In genomic region chr2:12984901-12985732, GRCm38 (mm10) we compare ENCODE assay signal across 22 mouse cellular contexts. TPM values are rescaled to one million over a fixed set of nuclear protein-coding genes. Genes with fewer than 3 reads are reported as not detected.
DNase-seq lines count a peak whose midpoint lies in the region; ATAC-seq and TF ChIP-seq lines count a peak whose summit lies in the region.
"Had no signal": no experiment of that assay in that cellular context is flagged by ENCODE, and none has a peak within 500 bp of the region (broad histone marks: within the 10 kb centered on the region; RNA-seq: fewer than 3 reads in every experiment).

No protein-coding gene starts in this region.

- 56% methylated on average over 4 of the region's 4 CpGs for WGBS in hindbrain, postnatal 0 days
- WGBS in hindbrain, embryonic 10.5 days = 64% methylated on average over 4 of the region's 4 CpGs
- WGBS in forebrain, postnatal 0 days = 39% methylated on average over 4 of the region's 4 CpGs

- no peaks in the 10 kb centered on the region for H3K27me3 ChIP-seq in hindbrain, postnatal 0 days (ENCODE audit: insufficient read depth, low read length)
- no peaks in the 10 kb centered on the region for H3K27me3 ChIP-seq in hindbrain, embryonic 10.5 days (ENCODE audit: insufficient read depth, poor library complexity, severe bottlenecking)
- no peaks in the 10 kb centered on the region for H3K27me3 ChIP-seq in forebrain, postnatal 0 days (ENCODE audit: insufficient read depth, low read length)
- H3K27me3 ChIP-seq: embryonic facial prominence, embryonic 12.5 days; hindbrain, embryonic 13.5 days; limb, embryonic 13.5 days; liver, embryonic 15.5 days; midbrain, embryonic 12.5 days; neural tube, embryonic 12.5 days had no signal

- no peaks in the 10 kb centered on the region for H3K36me3 ChIP-seq in hindbrain, postnatal 0 days (ENCODE audit: insufficient read depth, low read length)
- H3K36me3 ChIP-seq in hindbrain, embryonic 10.5 days = no peaks in the 10 kb centered on the region
- H3K36me3 ChIP-seq in forebrain, postnatal 0 days (ENCODE audit: insufficient read depth) = no peaks in the 10 kb centered on the region
- H3K36me3 ChIP-seq: embryonic facial prominence, embryonic 12.5 days; hindbrain, embryonic 13.5 days; limb, embryonic 13.5 days; midbrain, embryonic 12.5 days; neural tube, embryonic 12.5 days had no signal

- no peak overlapping the region for H3K27ac ChIP-seq in hindbrain, postnatal 0 days
- H3K27ac ChIP-seq in hindbrain, embryonic 10.5 days = no peak overlapping the region
- no peak overlapping the region for H3K27ac ChIP-seq in forebrain, postnatal 0 days (ENCODE audit: low read depth, low read length)
- H3K27ac ChIP-seq: embryonic facial prominence, embryonic 12.5 days; heart, embryonic 10.5 days; hindbrain, embryonic 13.5 days; limb, embryonic 13.5 days; liver, embryonic 15.5 days; midbrain, embryonic 12.5 days; neural tube, embryonic 12.5 days had no signal

- no peak for TF ChIP-seq CTCF in hindbrain, postnatal 0 days (IDR thresholded peaks at IDR 0.05; ENCODE audit: low read depth)
- no peak for TF ChIP-seq CTCF in brain, embryonic 14.5 days (IDR thresholded peaks at IDR 0.05; ENCODE audit: borderline replicate concordance, extremely low read depth, insufficient read depth, insufficient read length)
- TF ChIP-seq CTCF in forebrain, postnatal 0 days (IDR thresholded peaks at IDR 0.05; ENCODE audit: low read depth) = no peak

- no peak for TF ChIP-seq POLR2A in brain, embryonic 14.5 days (IDR thresholded peaks at IDR 0.05; ENCODE audit: borderline replicate concordance, extremely low read depth, insufficient read depth, insufficient read length, poor library complexity, severe bottlenecking)

- no peaks in the 10 kb centered on the region for H3K9me3 ChIP-seq in hindbrain, postnatal 0 days (ENCODE audit: low read length)
- H3K9me3 ChIP-seq in hindbrain, embryonic 10.5 days = no peaks in the 10 kb centered on the region
- no peaks in the 10 kb centered on the region for H3K9me3 ChIP-seq in forebrain, postnatal 0 days (ENCODE audit: low read length)
- H3K9me3 ChIP-seq: embryonic facial prominence, embryonic 12.5 days; heart, embryonic 10.5 days; hindbrain, embryonic 13.5 days; limb, embryonic 13.5 days; liver, embryonic 15.5 days; midbrain, embryonic 12.5 days; neural tube, embryonic 12.5 days had no signal

- H3K4me1 ChIP-seq in hindbrain, postnatal 0 days (ENCODE audit: insufficient read depth, low read length) = no peaks in the 10 kb centered on the region
- H3K4me1 ChIP-seq in hindbrain, embryonic 10.5 days (replicated peaks) = 0 out of 2 replicates have a peak, but pooled peaks cover 8% of the 10 kb centered on the region
- no peaks in the 10 kb centered on the region for H3K4me1 ChIP-seq in forebrain, postnatal 0 days (ENCODE audit: insufficient read depth)
- H3K4me1 ChIP-seq: embryonic facial prominence, embryonic 12.5 days; heart, embryonic 10.5 days; hindbrain, embryonic 13.5 days; limb, embryonic 13.5 days; liver, embryonic 15.5 days; midbrain, embryonic 12.5 days; neural tube, embryonic 12.5 days had no signal

- H3K4me2 ChIP-seq in hindbrain, postnatal 0 days (ENCODE audit: low read depth, low read length) = no peak overlapping the region
- no peak overlapping the region for H3K4me2 ChIP-seq in forebrain, postnatal 0 days (ENCODE audit: low read depth)
- H3K4me2 ChIP-seq: embryonic facial prominence, embryonic 12.5 days; hindbrain, embryonic 13.5 days; limb, embryonic 13.5 days; liver, embryonic 15.5 days; midbrain, embryonic 12.5 days; neural tube, embryonic 12.5 days had no signal

- H3K4me3 ChIP-seq in hindbrain, postnatal 0 days (ENCODE audit: low read length) = no peak overlapping the region
- H3K4me3 ChIP-seq in hindbrain, embryonic 10.5 days = no peak overlapping the region
- no peak overlapping the region for H3K4me3 ChIP-seq in forebrain, postnatal 0 days (ENCODE audit: low read depth, low read length)
- H3K4me3 ChIP-seq: embryonic facial prominence, embryonic 12.5 days; heart, embryonic 10.5 days; hindbrain, embryonic 13.5 days; limb, embryonic 13.5 days; liver, embryonic 15.5 days; midbrain, embryonic 12.5 days; neural tube, embryonic 12.5 days had no signal

- intact Hi-C loops in left cerebral cortex, postnatal 36 days (cut with DNase I) = no loop called here

- DNase-seq in hindbrain, postnatal 0 days (ENCODE audit: low spot score) = peak; percentile 30
- no peak for DNase-seq in hindbrain, embryonic 10.5 days (ENCODE audit: low spot score)
- peak; percentile 88 for DNase-seq in brain, embryonic 14.5 days (ENCODE audit: low read depth)
- peak; percentile 56 for DNase-seq in embryo, embryonic 10.5 days (ENCODE audit: low spot score)
- DNase-seq in forebrain, postnatal 0 days = peak; percentile 16
- DNase-seq in cerebellum, postnatal 4 days (ENCODE audit: low spot score in 2 of 2) = no peak
- no peak for DNase-seq in left cerebral cortex, postnatal 36 days (ENCODE audit: low spot score in 2 of 2)
- DNase-seq: adrenal gland, adult 8-10 months; cerebellum, adult 11 months; cerebellum, postnatal 10 days; gastrocnemius, postnatal 36 days had no signal

- ATAC-seq in hindbrain, postnatal 0 days = no peak
- ATAC-seq in forebrain, postnatal 0 days = peak; percentile 23; the same call in 1 of the 2 replicates
- ATAC-seq: intestine, embryonic 16.5 days; lung, postnatal 0 days; Patski had no signal

- no peak overlapping the region for H3K9ac ChIP-seq in hindbrain, postnatal 0 days (replicated peaks; ENCODE audit: low read length)
- H3K9ac ChIP-seq in forebrain, postnatal 0 days = no peak overlapping the region
- H3K9ac ChIP-seq: embryonic facial prominence, embryonic 12.5 days; hindbrain, embryonic 13.5 days; limb, embryonic 13.5 days; liver, embryonic 15.5 days; midbrain, embryonic 12.5 days; neural tube, embryonic 12.5 days had no signal

RNA-seq across cellular contexts. Expression of gene C1ql3, which starts 26.5 kb away (rescaled TPM):
- total RNA-seq in hindbrain, postnatal 0 days (2014; rRNA removed) = 23.0 and 27.7 TPM in 2 replicates
- polyA plus RNA-seq in hindbrain, postnatal 0 days (2015; fragmentation: Nextera tagmentation; extraction: Ambion mirVana) = 7.5 and 8.2 TPM in 2 replicates
- polyA plus RNA-seq in hindbrain, embryonic 10.5 days (2016; fragmentation: Nextera tagmentation; extraction: Ambion mirVana) = 3.6 and 5.7 TPM in 2 replicates
- 4.1 and 6.1 TPM in 2 replicates for polyA plus RNA-seq in brain, embryonic 14.5 days (2012; rRNA removed)
- 14.6 and 20.7 TPM in 2 replicates for total RNA-seq in forebrain, postnatal 0 days (2014; rRNA removed)
- 2.1 and 3.5 TPM in 2 replicates for polyA plus RNA-seq in forebrain, postnatal 0 days (2015; fragmentation: Nextera tagmentation; extraction: Ambion mirVana)
- 100 to 1,000 TPM; 114 to 120 TPM for total RNA-seq in left cerebral cortex, postnatal 36 days (2021)
- total RNA-seq: monocyte, adult 5-6 weeks had no signal

Comparison
In these comparisons a context has a peak if more than half of its experiments do, and no peak if none do; other contexts are left out.
1. DNase-seq: peak in hindbrain, postnatal 0 days (single experiment), brain, embryonic 14.5 days (single experiment), embryo, embryonic 10.5 days (single experiment) and forebrain, postnatal 0 days (single experiment); none in hindbrain, embryonic 10.5 days (single experiment), cerebellum, postnatal 4 days (0 of 2) and left cerebral cortex, postnatal 36 days (0 of 2).